Mouse (Mus musculus) limb, embryonic 13.5 days (tissue): Measurements from ENCODE around the gene Gm42906. TPM values are rescaled to one million over a fixed set of nuclear protein-coding genes. Genes with fewer than 3 reads are reported as not detected.

Experiments
- ATAC-seq: fragments of 200-750 bp; cut with Nextera tagmentation; 2 replicates; pipeline ENCODE4 v1.8.0; 2017; ENCODE audit warnings: low read depth, moderate number of reproducible peaks, moderate TSS enrichment; ENCODE audit not compliant: low FRiP score
- H3K27ac ChIP-seq: fragments of 300-500 bp; sonication (generic); 2 replicates; pipeline ENCODE4 v1.5.1; 2015; ENCODE audit warnings: inconsistent platforms, mild to moderate bottlenecking, moderate library complexity
- H3K27me3 ChIP-seq: fragments of 300-500 bp; sonication (generic); 2 replicates; pipeline ENCODE4 v1.6.1; 2015; ENCODE audit warnings: mild to moderate bottlenecking, inconsistent platforms
- H3K36me3 ChIP-seq: fragments of 300-500 bp; sonication (generic); 2 replicates; pipeline ENCODE4 v1.6.1; 2015; ENCODE audit warnings: inconsistent platforms, mild to moderate bottlenecking, moderate library complexity
- H3K4me1 ChIP-seq: fragments of 300-500 bp; sonication (generic); 2 replicates; pipeline ENCODE4 v1.6.1; 2015; ENCODE audit warnings: inconsistent platforms
- H3K4me2 ChIP-seq: fragments of 300-500 bp; sonication (generic); replicated peaks from 2 replicates; pipeline ENCODE4 v1.6.1; 2015; ENCODE audit warnings: inconsistent platforms, mild to moderate bottlenecking, moderate library complexity
- H3K4me3 ChIP-seq: fragments of 300-500 bp; sonication (generic); 2 replicates; pipeline ENCODE4 v1.5.1; 2015; ENCODE audit warnings: moderate library complexity, mild to moderate bottlenecking, inconsistent platforms
- H3K9ac ChIP-seq: fragments of 300-500 bp; sonication (generic); 2 replicates; pipeline ENCODE4 v1.6.1; 2015; ENCODE audit warnings: mild to moderate bottlenecking, inconsistent platforms
- H3K9me3 ChIP-seq: fragments of 300-500 bp; sonication (generic); 2 replicates; pipeline ENCODE4 v1.6.1; 2016; ENCODE audit warnings: inconsistent platforms
- WGBS: fragments of 180-500 bp; shearing (Covaris S2); methylation state at CpG from one replicate; pipeline ENCODE4 v1.1.7; 2015; 5-methylcytosine and 5-hydroxymethylcytosine counted together
- polyA plus RNA-seq: library from polyadenylated mRNA; unstranded; fragments of >200 nt; fragmentation: Nextera tagmentation; extraction: Ambion mirVana; gene quantifications from 2 replicates; pipeline ENCODE4 v1.2.1, GENCODE M21; 2015

The Gm42906 gene
- not detected in 2 replicates for polyA plus RNA-seq

- WGBS: 55% methylated on average over 3 of the region's 3 CpGs
These were observed at the start of gene Gm42906 for GRCm38 (mm10) chr5:151428113-151428756. Gm42906 (minus strand) TSS chr5:151428163.

GRCm38 (mm10) chr5:151445695-151446094, 17.7 kb upstream of the Gm42906 start:
- no peak for ATAC-seq
- Histone ChIP-seq H3K36me3 (no peaks in the 10 kb centered on the region), H3K27ac (no peak overlapping the region), H3K27me3 (no peaks in the 10 kb centered on the region), H3K9me3 (no peaks in the 10 kb centered on the region), H3K4me2 (no peak overlapping the region), H3K4me3 (no peak overlapping the region), H3K4me1 (no peaks in the 10 kb centered on the region), H3K9ac (no peak overlapping the region)

More at GRCm38 (mm10) chr5:151428113-151428756, at the start of gene Gm42906:
- H3K4me2 ChIP-seq: no peak within 1 kb of the TSS
- H3K4me3 ChIP-seq: no peak within 1 kb of the TSS
- no peak for ATAC-seq
- H3K36me3 ChIP-seq: no peaks in the 10 kb centered on the region
- H3K9ac ChIP-seq: no peak within 1 kb of the TSS
- H3K4me1 ChIP-seq: no peaks in the 10 kb centered on the region
- no peaks in the 10 kb centered on the region for H3K9me3 ChIP-seq
- H3K27ac ChIP-seq: no peak within 1 kb of the TSS
- no peaks in the 10 kb centered on the region for H3K27me3 ChIP-seq

- no peaks in the 10 kb centered on the region for H3K4me1 ChIP-seq
- no peaks in the 10 kb centered on the region for H3K9me3 ChIP-seq
- H3K27me3 ChIP-seq: no peaks in the 10 kb centered on the region
- no peak overlapping the region for H3K4me3 ChIP-seq
- no peak overlapping the region for H3K4me2 ChIP-seq
- H3K9ac ChIP-seq: no peak overlapping the region
- no peaks in the 10 kb centered on the region for H3K36me3 ChIP-seq
- ATAC-seq: no peak
- H3K27ac ChIP-seq: no peak overlapping the region
These were observed 7.1 kb upstream of the Gm42906 start for GRCm38 (mm10) chr5:151435106-151435505.

GRCm38 (mm10) chr5:151426466-151426865, 1.5 kb downstream of the Gm42906 start:
- 73% methylated on average over 3 of the region's 3 CpGs for WGBS
- no peak for ATAC-seq
- H3K4me3 ChIP-seq: no peak overlapping the region
- no peaks in the 10 kb centered on the region for H3K4me1 ChIP-seq
- H3K27me3 ChIP-seq: no peaks in the 10 kb centered on the region
- H3K9ac ChIP-seq: no peak overlapping the region
- H3K27ac ChIP-seq: no peak overlapping the region
- H3K9me3 ChIP-seq: no peaks in the 10 kb centered on the region
- H3K36me3 ChIP-seq: no peaks in the 10 kb centered on the region
- no peak overlapping the region for H3K4me2 ChIP-seq

- no peaks in the 10 kb centered on the region for H3K27me3 ChIP-seq
- ATAC-seq: no peak
- 90% methylated on average over 6 of the region's 6 CpGs for WGBS
- H3K4me3 ChIP-seq: no peak overlapping the region
- H3K27ac ChIP-seq: no peak overlapping the region
- no peaks in the 10 kb centered on the region for H3K4me1 ChIP-seq
- H3K4me2 ChIP-seq: no peak overlapping the region
- no peaks in the 10 kb centered on the region for H3K36me3 ChIP-seq
- H3K9me3 ChIP-seq: no peaks in the 10 kb centered on the region
- no peak overlapping the region for H3K9ac ChIP-seq
These were observed 5.3 kb downstream of the Gm42906 start for GRCm38 (mm10) chr5:151422692-151423091.

GRCm38 (mm10) chr5:151421859-151422258, 6.1 kb downstream of the Gm42906 start:
- Histone ChIP-seq H3K4me3 (no peak overlapping the region), H3K27ac (no peak overlapping the region), H3K4me1 (no peaks in the 10 kb centered on the region), H3K36me3 (no peaks in the 10 kb centered on the region), H3K9ac (no peak overlapping the region), H3K27me3 (no peaks in the 10 kb centered on the region), H3K9me3 (no peaks in the 10 kb centered on the region), H3K4me2 (no peak overlapping the region)
- 73% methylated on average over 7 of the region's 7 CpGs for WGBS
- ATAC-seq: no peak

GRCm38 (mm10) chr5:151418551-151418950, 9.4 kb downstream of the Gm42906 start:
- no peak for ATAC-seq
- H3K4me2 ChIP-seq: no peak overlapping the region
- H3K27me3 ChIP-seq: no peaks in the 10 kb centered on the region
- WGBS: 89% methylated on average over 2 of the region's 2 CpGs
- no peak overlapping the region for H3K4me3 ChIP-seq
- no peaks in the 10 kb centered on the region for H3K36me3 ChIP-seq
- no peaks in the 10 kb centered on the region for H3K9me3 ChIP-seq
- H3K27ac ChIP-seq: no peak overlapping the region
- H3K9ac ChIP-seq: no peak overlapping the region
- H3K4me1 ChIP-seq: no peaks in the 10 kb centered on the region

GRCm38 (mm10) chr5:151417421-151418038, 10.4 kb downstream of the Gm42906 start:
- no peak overlapping the region for H3K4me2 ChIP-seq
- H3K9ac ChIP-seq: no peak overlapping the region
- H3K27me3 ChIP-seq: no peaks in the 10 kb centered on the region
- no peak overlapping the region for H3K27ac ChIP-seq
- H3K9me3 ChIP-seq: no peaks in the 10 kb centered on the region
- H3K4me3 ChIP-seq: no peak overlapping the region
- H3K4me1 ChIP-seq: no peaks in the 10 kb centered on the region
- H3K36me3 ChIP-seq: no peaks in the 10 kb centered on the region
- no peak for ATAC-seq
- WGBS: 63% methylated on average over 2 of the region's 2 CpGs

GRCm38 (mm10) chr5:151416988-151417387, 11.0 kb downstream of the Gm42906 start:
- WGBS: 18% methylated on average over 1 of the region's 1 CpGs
- ATAC-seq: no peak
- H3K36me3 ChIP-seq: no peaks in the 10 kb centered on the region

GRCm38 (mm10) chr5:151413617-151414016, 14.3 kb downstream of the Gm42906 start:
- H3K4me2 ChIP-seq: no peak overlapping the region
- no peaks in the 10 kb centered on the region for H3K9me3 ChIP-seq
- no peak overlapping the region for H3K9ac ChIP-seq
- no peaks in the 10 kb centered on the region for H3K27me3 ChIP-seq
- H3K27ac ChIP-seq: no peak overlapping the region
- WGBS: 82% methylated on average over 3 of the region's 3 CpGs
- no peak for ATAC-seq
- no peak overlapping the region for H3K4me3 ChIP-seq
- no peaks in the 10 kb centered on the region for H3K36me3 ChIP-seq
- no peaks in the 10 kb centered on the region for H3K4me1 ChIP-seq

More at GRCm38 (mm10) chr5:151416988-151417387, 11.0 kb downstream of the Gm42906 start:
- Histone ChIP-seq H3K9ac (no peak overlapping the region), H3K4me1 (no peaks in the 10 kb centered on the region), H3K4me2 (no peak overlapping the region), H3K4me3 (no peak overlapping the region), H3K9me3 (no peaks in the 10 kb centered on the region), H3K27ac (no peak overlapping the region), H3K27me3 (no peaks in the 10 kb centered on the region)

GRCm38 (mm10) chr5:151412666-151413463, 15.1 kb downstream of the Gm42906 start:
- H3K4me2 ChIP-seq: no peak overlapping the region
- no peaks in the 10 kb centered on the region for H3K36me3 ChIP-seq
- ATAC-seq: no peak; the same call in 1 of the 2 replicates
- H3K4me1 ChIP-seq: no peaks in the 10 kb centered on the region
- no peaks in the 10 kb centered on the region for H3K9me3 ChIP-seq
- no peaks in the 10 kb centered on the region for H3K27me3 ChIP-seq
- no peak overlapping the region for H3K27ac ChIP-seq
- 61% methylated on average over 11 of the region's 11 CpGs for WGBS
- H3K4me3 ChIP-seq: no peak overlapping the region
- no peak overlapping the region for H3K9ac ChIP-seq

- Histone ChIP-seq H3K4me2 (no peak overlapping the region), H3K27ac (no peak overlapping the region), H3K36me3 (no peaks in the 10 kb centered on the region), H3K4me1 (0 out of 2 replicates have a peak, but pooled peaks cover 3% of the 10 kb centered on the region), H3K27me3 (no peaks in the 10 kb centered on the region), H3K4me3 (no peak overlapping the region), H3K9ac (no peak overlapping the region), H3K9me3 (no peaks in the 10 kb centered on the region)
- ATAC-seq: no peak
- WGBS: 62% methylated on average over 3 of the region's 3 CpGs
These were observed 18.0 kb downstream of the Gm42906 start for GRCm38 (mm10) chr5:151410006-151410405.
